Mouse (Mus musculus): ENCODE data around the gene Gm14326.
A peak's percentile ranks its signal among the peaks of the same experiment; 100 is the strongest.
"Not testable (repeated sequence)": the region's sequence is repeated elsewhere in the genome, so short reads cannot be mapped to it uniquely, and the experiment has no call there.

Gm14326 gene

DNA sequence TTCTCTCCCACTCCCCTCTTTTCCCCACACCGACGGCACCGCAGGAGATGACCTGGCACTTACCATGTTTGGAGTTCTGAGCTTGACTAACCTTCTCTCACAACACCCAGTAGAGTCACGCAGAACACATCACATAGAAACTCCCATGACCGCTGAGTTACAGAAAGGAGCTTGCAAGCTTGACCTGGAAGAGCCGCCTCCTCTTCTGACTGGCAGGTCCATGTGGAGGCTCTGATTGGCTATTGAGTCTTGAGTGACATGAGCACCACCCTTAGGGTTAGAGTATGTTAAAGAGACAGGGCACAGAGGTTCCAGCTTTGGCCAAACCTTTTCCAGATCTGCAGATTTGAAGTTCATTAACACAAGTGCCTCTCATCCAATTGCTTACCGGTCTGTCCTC, at the start of gene Gm14326:
Gm14326 (minus strand) TSS at position 153 of the 400 bp plus-strand sequence.
- DNase-seq (ENCODE audit: low read depth) = peak; percentile 60

DNA sequence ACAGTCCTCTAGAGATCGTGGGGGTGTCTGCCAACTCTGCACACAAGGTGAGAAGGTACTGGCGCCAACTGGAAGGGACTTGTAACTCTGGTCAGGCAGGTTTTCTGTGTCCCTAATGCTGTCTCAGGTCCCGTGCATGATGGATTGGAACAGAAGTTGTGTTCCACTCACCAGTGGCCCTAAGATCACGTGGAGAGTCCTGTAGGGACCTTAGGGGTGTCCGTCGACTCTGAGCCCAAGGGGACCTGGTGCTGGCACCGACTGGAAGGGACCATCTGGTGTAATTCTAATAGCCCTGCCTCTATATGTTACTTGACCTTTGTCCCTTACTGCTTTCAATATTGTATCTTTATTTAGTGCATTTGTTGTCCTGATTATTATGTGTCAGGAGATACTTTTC, 17.7 kb upstream of the Gm14326 start:
- not testable (repeated sequence) for DNase-seq (ENCODE audit: low read depth)

DNA sequence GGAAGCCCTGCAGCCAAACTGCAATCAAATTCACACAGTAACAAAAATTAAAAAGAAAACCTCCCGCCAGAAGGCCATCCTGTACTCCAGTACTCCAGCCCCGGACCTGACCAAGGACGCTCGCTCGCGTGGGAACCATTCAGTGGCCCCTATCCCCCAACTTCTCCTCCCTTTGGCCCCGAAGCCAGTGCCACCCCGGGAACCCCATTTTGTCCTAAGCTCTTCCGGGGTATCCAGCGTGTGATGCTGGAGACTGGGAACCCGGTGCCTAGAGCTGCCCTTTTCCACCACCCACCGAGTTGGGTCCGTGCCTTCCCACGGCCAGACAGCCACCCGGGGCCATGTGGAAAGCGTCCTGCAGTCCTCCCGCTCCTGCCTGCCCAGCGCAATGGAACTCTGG, 363 bp downstream of the Gm14326 start:
- DNase-seq (ENCODE audit: low read depth) = peak; percentile 4

DNA sequence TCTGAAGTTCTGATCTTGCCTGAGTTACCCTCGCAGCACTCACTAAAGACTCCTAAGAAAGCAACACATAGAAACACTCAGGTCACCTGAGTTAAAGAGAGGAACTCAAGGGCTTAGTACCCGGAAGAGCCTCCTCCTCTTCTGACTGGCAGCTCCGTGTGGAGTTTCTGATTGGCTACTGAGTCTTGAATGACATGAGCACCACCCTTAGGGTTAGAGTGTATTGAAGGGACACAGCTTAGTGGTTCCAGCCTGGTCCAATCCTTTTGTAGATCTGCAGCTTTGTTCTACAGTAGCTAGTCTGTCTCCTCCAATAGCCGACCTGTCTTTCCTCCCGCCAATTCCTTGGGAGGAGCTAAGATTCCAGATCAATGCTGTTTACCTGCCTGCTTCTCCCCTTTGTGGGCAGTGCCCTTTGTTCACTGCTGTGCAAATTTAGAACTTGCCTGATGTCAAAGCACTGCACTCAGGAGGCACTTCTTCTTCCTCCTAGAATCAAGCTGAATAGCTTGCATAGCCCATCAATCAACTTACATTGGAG, 31.5 kb downstream of the Gm14326 start, which contains the start of gene Zfp972:
Zfp972 (minus strand) TSS at position 51 of the 541 bp plus-strand sequence.
- DNase-seq (ENCODE audit: low read depth) = peak; percentile 85

DNA sequence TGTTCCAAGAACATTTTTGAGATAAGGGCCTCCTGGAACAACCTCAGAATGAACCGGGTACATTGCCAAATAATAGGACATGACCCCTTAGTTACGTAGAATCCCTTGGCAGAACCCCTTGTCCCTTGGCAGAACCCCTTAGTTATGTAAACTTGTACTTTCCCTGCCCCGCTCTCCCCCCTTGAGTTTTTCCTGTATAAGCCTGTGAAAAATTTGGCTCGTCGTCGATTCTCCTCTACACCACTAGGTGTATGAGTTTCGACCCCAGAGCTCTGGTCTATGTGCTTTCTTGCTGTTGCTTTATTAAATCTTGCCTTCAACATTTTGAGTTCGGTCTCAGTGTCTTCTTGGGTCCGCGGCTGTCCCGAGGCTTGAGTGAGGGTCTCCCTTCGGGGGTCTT, 53.8 kb downstream of the Gm14326 start:
- DNase-seq (ENCODE audit: low read depth) = not testable (repeated sequence)

DNA sequence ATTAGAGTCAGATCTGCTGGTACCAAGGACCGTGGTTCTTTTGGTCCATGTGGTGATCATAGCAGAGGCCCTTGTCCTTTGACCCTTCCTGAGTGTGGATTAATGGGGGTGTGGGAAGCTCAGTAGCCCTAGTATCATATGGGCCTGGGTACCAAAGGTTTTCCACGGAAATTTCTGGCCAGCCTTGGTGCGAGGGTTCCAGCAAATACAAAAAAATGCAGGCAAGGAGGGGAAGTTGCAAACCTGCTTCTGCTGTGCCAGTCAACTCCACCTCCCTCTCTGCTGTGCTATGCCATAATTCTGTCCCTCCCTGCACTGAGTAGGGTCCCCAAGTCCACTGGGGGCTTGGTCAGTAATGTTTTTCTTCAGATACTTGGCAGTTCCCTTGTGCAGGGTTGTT, 58.9 kb downstream of the Gm14326 start:
- DNase-seq (ENCODE audit: low read depth) = not testable (repeated sequence)

DNA sequence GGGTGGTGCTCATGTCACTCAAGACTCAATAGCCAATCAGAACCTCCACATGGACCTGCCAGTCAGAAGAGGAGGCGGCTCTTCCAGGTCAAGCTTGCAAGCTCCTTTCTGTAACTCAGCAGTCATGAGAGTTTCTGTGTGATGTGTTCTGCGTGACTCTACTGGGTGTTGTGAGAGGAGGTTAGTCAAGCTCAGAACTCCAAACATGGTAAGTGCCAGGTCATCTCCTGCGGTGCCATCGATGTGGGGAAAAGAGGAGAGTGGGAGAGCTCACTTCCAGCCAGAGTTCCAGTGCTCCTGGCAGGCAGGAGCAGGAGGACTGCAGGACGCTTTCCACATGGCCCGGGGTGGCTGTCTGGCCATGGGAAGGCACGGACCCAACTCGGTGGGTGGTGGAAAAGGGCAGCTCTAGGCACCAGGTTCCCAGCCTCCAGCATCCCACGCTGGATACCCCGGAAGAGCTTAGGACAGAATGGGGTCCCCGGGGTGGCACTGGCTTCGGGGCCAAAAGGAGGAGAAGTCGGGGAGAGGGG, 60.0 kb downstream of the Gm14326 start, which contains the start of gene Gm14327:
Gm14327 (plus strand) TSS at position 51 of the 533 bp plus-strand sequence.
- DNase-seq (ENCODE audit: low read depth) = not testable (repeated sequence)

DNA sequence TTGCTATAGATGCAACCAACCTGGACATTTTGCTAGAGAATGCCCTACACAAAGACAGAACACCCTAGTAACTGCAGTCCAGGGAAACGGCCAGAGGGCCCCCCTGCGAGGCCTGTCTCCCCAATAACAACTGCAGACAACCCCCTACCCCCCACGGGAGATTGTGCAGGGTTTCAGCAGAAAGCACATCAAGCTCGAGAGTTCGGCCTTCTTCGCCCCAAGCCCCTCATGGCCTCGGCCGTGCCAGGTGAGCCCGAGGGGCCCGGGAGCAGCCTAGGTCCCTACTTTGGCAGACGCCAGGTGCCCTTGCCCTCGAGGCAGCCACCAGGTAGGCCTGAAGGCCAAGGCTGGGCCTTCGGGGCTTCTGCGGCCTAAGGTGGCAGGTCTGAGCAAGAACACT, 69.4 kb downstream of the Gm14326 start:
- not testable (repeated sequence) for DNase-seq (ENCODE audit: low read depth)

Measured in 416B (cell line).